Mouse (Mus musculus): ENCODE data around the gene Lingo3. TPM values are rescaled to one million over a fixed set of nuclear protein-coding genes. Genes with fewer than 3 reads are reported as not detected.

Gene Lingo3
- polyA plus RNA-seq, 1 experiment from 2014 or later, result 0.04 TPM

GRCm38 (mm10) chr10:80857848-80858247, 14.0 kb upstream of the Lingo3 start:
- no peak overlapping the region for H3K4me2 ChIP-seq (replicated peaks; ENCODE audit: low read depth)
- no peaks in the 10 kb centered on the region for H3K9me3 ChIP-seq (ENCODE audit: control insufficient read depth)
- H3K9ac ChIP-seq (ENCODE audit: low read depth, low read length), result 0 out of 2 replicates have a peak overlapping the region, but pooled peaks have one; percentile 22
- H3K4me3 ChIP-seq (ENCODE audit: low read depth, low read length), result no peak overlapping the region
- no peak for ATAC-seq
- no peak overlapping the region for H3K27ac ChIP-seq (ENCODE audit: low read depth, low read length)
- H3K27me3 ChIP-seq (replicated peaks; ENCODE audit: control insufficient read depth, insufficient read depth, low read length), result no peaks in the 10 kb centered on the region
- WGBS, result 59% methylated on average over 3 of the region's 3 CpGs
- TF ChIP-seq CTCF (IDR thresholded peaks at IDR 0.05; ENCODE audit: low read depth), result no peak
- H3K4me1 ChIP-seq (replicated peaks; ENCODE audit: control insufficient read depth, insufficient read depth, low read length), result peaks cover 12% of the 10 kb centered on the region; the same call in 1 of the 2 replicates
- peaks cover 19% of the 10 kb centered on the region for H3K36me3 ChIP-seq (ENCODE audit: control insufficient read depth, insufficient read depth)

GRCm38 (mm10) chr10:80857386-80857785, 13.5 kb upstream of the Lingo3 start:
- peak overlapping the region; percentile 22; the same call in 1 of the 2 replicates for H3K9ac ChIP-seq (ENCODE audit: low read depth, low read length)
- no peaks in the 10 kb centered on the region for H3K27me3 ChIP-seq (replicated peaks; ENCODE audit: control insufficient read depth, insufficient read depth, low read length)
- H3K27ac ChIP-seq (ENCODE audit: low read depth, low read length), result no peak overlapping the region
- TF ChIP-seq CTCF (IDR thresholded peaks at IDR 0.05; ENCODE audit: low read depth), result no peak
- no peaks in the 10 kb centered on the region for H3K9me3 ChIP-seq (ENCODE audit: control insufficient read depth)
- peaks cover 12% of the 10 kb centered on the region; the same call in 1 of the 2 replicates for H3K4me1 ChIP-seq (replicated peaks; ENCODE audit: control insufficient read depth, insufficient read depth, low read length)
- 56% methylated on average over 8 of the region's 8 CpGs for WGBS
- H3K4me3 ChIP-seq (ENCODE audit: low read depth, low read length), result no peak overlapping the region
- H3K4me2 ChIP-seq (replicated peaks; ENCODE audit: low read depth), result no peak overlapping the region; the same call in 1 of the 2 replicates
- H3K36me3 ChIP-seq (ENCODE audit: control insufficient read depth, insufficient read depth), result peaks cover 17% of the 10 kb centered on the region
- ATAC-seq, result no peak

DNA sequence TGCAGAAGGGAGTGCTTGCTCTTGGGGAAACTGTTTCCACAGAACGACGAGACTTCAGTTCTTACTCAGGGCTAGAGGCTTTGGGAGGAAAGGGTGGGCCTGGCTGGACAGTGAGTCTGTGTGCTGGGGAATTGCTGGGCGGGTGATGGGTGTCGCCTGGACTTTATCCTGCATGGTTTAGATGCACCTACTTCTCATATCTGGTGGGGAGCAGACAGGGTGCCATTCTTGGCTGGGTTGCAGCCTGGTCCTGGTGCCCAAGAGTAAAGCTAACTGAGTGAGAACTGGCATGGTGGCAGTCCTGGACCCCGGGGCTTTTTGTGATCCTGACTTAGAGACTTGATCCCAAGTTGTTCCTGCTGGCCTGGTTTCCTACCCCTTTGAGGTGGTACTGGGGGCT, 13.1 kb upstream of the Lingo3 start:
- TF ChIP-seq CTCF (IDR thresholded peaks at IDR 0.05; ENCODE audit: low read depth), result no peak
- no peak overlapping the region for H3K9ac ChIP-seq (ENCODE audit: low read depth, low read length)
- H3K4me2 ChIP-seq (replicated peaks; ENCODE audit: low read depth), result no peak overlapping the region; the same call in 1 of the 2 replicates
- peaks cover 12% of the 10 kb centered on the region; the same call in 1 of the 2 replicates for H3K4me1 ChIP-seq (replicated peaks; ENCODE audit: control insufficient read depth, insufficient read depth, low read length)
- H3K9me3 ChIP-seq (ENCODE audit: control insufficient read depth), result no peaks in the 10 kb centered on the region
- ATAC-seq, result no peak
- no peak overlapping the region for H3K4me3 ChIP-seq (ENCODE audit: low read depth, low read length)
- 53% methylated on average over 5 of the region's 5 CpGs for WGBS
- peaks cover 17% of the 10 kb centered on the region for H3K36me3 ChIP-seq (ENCODE audit: control insufficient read depth, insufficient read depth)
- no peaks in the 10 kb centered on the region for H3K27me3 ChIP-seq (replicated peaks; ENCODE audit: control insufficient read depth, insufficient read depth, low read length)
- H3K27ac ChIP-seq (ENCODE audit: low read depth, low read length), result no peak overlapping the region

DNA sequence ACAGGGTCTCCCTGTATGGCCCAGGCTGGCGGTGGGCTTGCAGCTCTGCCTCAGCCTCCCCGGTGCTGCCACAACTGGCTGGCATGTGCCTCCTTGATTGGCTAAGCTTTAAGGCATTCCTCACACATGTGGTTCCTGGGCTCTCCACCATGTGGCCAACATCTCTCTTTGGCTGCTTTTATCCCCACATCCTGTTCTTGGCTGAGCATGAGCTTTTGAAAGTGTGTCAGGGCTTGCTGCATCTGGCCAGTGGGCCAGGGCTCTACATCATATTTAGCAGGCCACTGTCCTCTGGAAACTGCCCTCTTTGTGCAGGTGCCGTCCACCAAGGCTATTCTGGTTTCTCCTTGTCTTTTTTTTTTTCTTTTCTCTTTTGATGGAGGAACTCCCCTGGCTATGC, 12.4 kb upstream of the Lingo3 start:
- 66% methylated on average over 3 of the region's 3 CpGs for WGBS
- ATAC-seq, result no peak
- Histone ChIP-seq H3K36me3 (ENCODE audit: control insufficient read depth, insufficient read depth) (peaks cover 20% of the 10 kb centered on the region), H3K27ac (ENCODE audit: low read depth, low read length) (no peak overlapping the region), H3K27me3 (replicated peaks; ENCODE audit: control insufficient read depth, insufficient read depth, low read length) (no peaks in the 10 kb centered on the region), H3K9me3 (ENCODE audit: control insufficient read depth) (no peaks in the 10 kb centered on the region), H3K4me1 (replicated peaks; ENCODE audit: control insufficient read depth, insufficient read depth, low read length) (peaks cover 12% of the 10 kb centered on the region; the same call in 1 of the 2 replicates), H3K4me3 (ENCODE audit: low read depth, low read length) (no peak overlapping the region), H3K9ac (ENCODE audit: low read depth, low read length) (no peak overlapping the region), H3K4me2 (replicated peaks; ENCODE audit: low read depth) (peak overlapping the region; percentile 100)
- no peak for TF ChIP-seq CTCF (IDR thresholded peaks at IDR 0.05; ENCODE audit: low read depth)

DNA sequence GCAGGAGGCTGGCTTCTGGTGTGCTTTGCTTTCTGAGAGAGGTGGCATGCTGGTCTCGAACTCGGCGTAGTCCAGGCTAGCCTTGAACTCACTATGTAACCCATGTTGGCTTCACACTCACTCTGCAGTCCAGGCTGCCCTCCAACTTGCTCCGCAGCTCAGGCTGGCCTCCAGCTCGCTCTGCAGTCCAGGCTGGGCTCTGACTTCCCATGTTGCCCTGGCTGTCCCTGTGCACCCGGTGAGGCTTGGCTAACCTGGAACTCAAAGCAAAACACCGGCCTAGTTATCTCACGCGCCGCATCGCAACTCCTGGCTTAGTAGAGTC, 11.9 kb upstream of the Lingo3 start:
- 14% methylated on average over 11 of the region's 11 CpGs for WGBS
- Histone ChIP-seq H3K9ac (ENCODE audit: low read depth, low read length) (peak overlapping the region; percentile 77), H3K27me3 (replicated peaks; ENCODE audit: control insufficient read depth, insufficient read depth, low read length) (no peaks in the 10 kb centered on the region), H3K9me3 (ENCODE audit: control insufficient read depth) (no peaks in the 10 kb centered on the region), H3K36me3 (ENCODE audit: control insufficient read depth, insufficient read depth) (peaks cover 22% of the 10 kb centered on the region), H3K4me3 (ENCODE audit: low read depth, low read length) (peak overlapping the region; percentile 92), H3K4me2 (replicated peaks; ENCODE audit: low read depth) (peak overlapping the region; percentile 100), H3K4me1 (replicated peaks; ENCODE audit: control insufficient read depth, insufficient read depth, low read length) (peaks cover 12% of the 10 kb centered on the region; the same call in 1 of the 2 replicates), H3K27ac (ENCODE audit: low read depth, low read length) (no peak overlapping the region)
- no peak for ATAC-seq
- no peak for TF ChIP-seq CTCF (IDR thresholded peaks at IDR 0.05; ENCODE audit: low read depth)

GRCm38 (mm10) chr10:80854913-80855748, 11.3 kb upstream of the Lingo3 start, which contains the start of the genes Lsm7 and Sppl2b:
Lsm7 (minus strand) TSS chr10:80855209.
Sppl2b (plus strand) TSS chr10:80855275.
- H3K9me3 ChIP-seq (ENCODE audit: control insufficient read depth), result no peaks in the 10 kb centered on the region
- under 1% methylated on average over 81 of the region's 81 CpGs for WGBS

More at GRCm38 (mm10) chr10:80854913-80855748, 11.3 kb upstream of the Lingo3 start, which contains the start of the genes Lsm7 and Sppl2b:
- Histone ChIP-seq H3K4me2 (replicated peaks; ENCODE audit: low read depth) (peak within 1 kb of the TSS; percentile 100), H3K9ac (ENCODE audit: low read depth, low read length) (peak within 1 kb of the TSS; percentile 77), H3K27ac (ENCODE audit: low read depth, low read length) (no peak within 1 kb of the TSS), H3K4me3 (ENCODE audit: low read depth, low read length) (peak within 1 kb of the TSS; percentile 92), H3K4me1 (replicated peaks; ENCODE audit: control insufficient read depth, insufficient read depth, low read length) (peaks cover 12% of the 10 kb centered on the region; the same call in 1 of the 2 replicates), H3K27me3 (replicated peaks; ENCODE audit: control insufficient read depth, insufficient read depth, low read length) (no peaks in the 10 kb centered on the region), H3K36me3 (ENCODE audit: control insufficient read depth, insufficient read depth) (peaks cover 22% of the 10 kb centered on the region)
- ATAC-seq, result peak; percentile 67
- TF ChIP-seq CTCF (IDR thresholded peaks at IDR 0.05; ENCODE audit: low read depth), result no peak
